Mouse (Mus musculus) kidney, adult 2 months (tissue): ENCODE data around the gene Adat1.

ENCODE experiments used
- CTCF ChIP-seq: fragments of 200-500 bp; conservative IDR thresholded peaks from 2 replicates; pipeline ENCODE4 v1.5.1; 2011; ENCODE audit warnings: low read depth, mild to moderate bottlenecking, control low read depth, low read length, moderate library complexity, mixed read lengths; ENCODE audit not compliant: insufficient read depth, insufficient read length
- POLR2A ChIP-seq: fragments of 200-500 bp; IDR thresholded peaks from one replicate; pipeline ENCODE4 v1.6.1; 2011; ENCODE audit warnings: low read depth, low read length, control low read depth

GRCm38 (mm10) chr8:111975706-111976105, 16.4 kb downstream of the Adat1 start:
- TF ChIP-seq CTCF (no peak), POLR2A (no peak)
